Mouse (Mus musculus) kidney, postnatal 14 days (tissue): ENCODE data around the gene Sema4d.
A peak's percentile ranks its signal among the peaks of the same experiment; 100 is the strongest.
"Not testable (repeated sequence)": the region's sequence is repeated elsewhere in the genome, so short reads cannot be mapped to it uniquely, and the experiment has no call there.

Experiments used
- DNase-seq: peaks from one replicate; pipeline ENCODE4 v3.0.0; 2022; ENCODE audit warnings: mixed read lengths

Sema4d gene

DNA sequence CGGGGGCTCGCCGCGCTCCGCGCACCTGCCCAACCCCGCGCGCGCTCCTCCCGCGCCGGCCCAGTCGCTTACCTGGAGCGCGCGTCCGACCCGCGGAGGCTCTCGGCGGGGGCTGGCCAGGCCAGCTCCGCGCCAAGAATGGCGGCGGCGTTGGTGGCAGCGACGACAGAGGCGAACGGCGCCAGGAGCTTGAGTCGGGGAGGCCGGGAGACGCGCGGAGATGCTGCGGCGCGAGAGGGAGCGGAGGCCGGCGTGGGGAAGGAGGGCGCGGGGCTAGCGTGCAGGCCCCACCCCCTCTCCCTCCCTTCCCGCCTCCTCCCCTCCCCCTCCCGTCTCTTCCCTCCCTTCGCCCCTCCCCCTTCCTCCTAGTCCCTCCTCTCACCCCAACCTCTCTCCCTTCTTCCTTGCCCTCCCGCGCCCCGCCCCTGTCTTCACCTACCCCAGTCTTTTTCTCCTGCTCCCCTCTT is at the start of gene Sema4d:
Gene Sema4d, minus strand, starts transcription at position 323 of the 467 bp plus-strand sequence.
- DNase-seq, result peak; percentile 80

DNA sequence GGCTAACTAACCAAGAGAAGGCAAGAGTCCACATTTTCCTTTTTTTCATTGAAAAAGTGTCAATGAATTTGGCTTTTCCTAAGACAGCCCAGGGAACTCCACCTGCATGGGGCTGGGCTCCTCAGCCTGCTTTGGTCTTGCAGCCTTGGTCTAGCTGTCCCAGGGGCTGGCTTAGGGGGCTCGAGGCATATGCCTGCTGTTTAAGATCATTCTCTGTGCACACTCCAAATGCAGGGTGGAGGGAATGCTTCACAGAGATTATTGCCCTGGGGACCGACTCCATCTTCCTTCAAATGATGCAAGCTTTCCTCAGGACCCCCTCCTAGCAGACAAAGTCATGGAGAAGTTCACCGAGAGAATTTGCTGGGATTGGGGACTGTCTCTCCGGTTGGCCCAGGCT is 49.8 kb upstream of the Sema4d start:
- DNase-seq, result no peak

DNA sequence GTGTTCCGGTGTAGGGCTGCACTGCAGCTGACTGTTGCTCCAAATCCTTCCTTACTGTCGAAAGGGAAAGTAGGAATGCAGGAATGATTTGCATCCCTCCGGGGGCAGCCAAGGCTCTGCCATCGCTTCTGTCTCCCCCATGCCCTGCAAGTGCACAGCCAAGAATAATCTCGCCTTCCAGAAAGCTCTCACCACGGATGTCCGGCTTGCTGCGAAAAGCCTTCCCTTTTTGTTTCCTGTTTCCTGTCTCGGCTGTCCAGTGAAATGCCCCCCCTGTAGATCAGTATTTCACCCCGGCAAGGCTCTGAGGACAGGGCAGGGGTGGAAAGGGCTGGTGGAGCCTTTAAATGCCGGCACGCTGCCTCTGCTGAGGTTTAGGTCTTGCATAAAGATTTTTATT is 49.2 kb upstream of the Sema4d start:
- DNase-seq, result no peak

DNA sequence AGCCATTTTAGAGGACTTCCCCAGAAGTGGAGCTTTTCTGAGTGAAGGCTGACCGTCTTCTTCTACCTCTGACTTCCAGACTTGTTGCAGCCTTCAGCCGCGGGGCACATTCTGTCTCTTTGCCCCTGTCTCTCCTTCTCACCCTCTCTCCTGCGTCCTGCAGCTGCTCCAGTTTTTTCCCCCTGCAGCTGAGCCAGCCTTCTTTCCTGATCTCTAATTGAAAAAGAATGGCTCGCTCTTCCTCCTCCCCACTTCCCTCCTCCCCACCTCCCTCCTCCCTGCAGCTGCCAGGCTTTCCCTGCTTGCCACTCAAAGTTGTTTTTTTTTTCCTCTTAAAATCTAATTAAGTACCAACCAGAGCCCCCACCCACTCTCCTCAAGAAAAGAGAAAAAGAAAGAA is 48.6 kb upstream of the Sema4d start:
- DNase-seq, result no peak

DNA sequence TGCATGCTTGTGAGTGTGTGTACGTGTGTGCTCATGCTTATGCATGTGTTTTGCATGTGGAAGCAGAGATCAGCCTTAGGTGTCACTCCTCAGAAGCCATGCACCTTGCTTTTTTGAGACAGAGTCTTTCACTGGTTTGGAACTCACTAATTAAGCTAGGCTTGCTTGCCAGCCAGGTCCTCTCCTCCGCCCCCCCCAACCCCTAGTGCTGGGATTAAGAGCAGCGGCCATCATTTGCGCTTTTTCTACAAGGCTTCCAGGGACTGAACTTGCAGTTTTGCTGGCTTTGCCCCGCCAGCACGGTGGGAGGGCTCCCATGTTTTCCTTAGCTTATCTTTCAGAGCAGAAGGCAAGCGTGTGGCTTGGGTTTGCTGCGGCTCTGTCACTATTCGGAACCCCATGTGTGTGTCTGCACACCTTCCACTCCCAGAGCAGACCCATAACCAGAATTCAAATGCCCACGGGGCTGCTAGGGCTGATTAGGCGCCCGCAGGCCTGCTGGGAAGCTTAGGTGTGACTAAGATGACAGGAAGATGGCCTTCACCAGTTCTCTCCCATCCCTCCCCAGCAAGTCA is 48.1 kb upstream of the Sema4d start:
- DNase-seq, result no peak

DNA sequence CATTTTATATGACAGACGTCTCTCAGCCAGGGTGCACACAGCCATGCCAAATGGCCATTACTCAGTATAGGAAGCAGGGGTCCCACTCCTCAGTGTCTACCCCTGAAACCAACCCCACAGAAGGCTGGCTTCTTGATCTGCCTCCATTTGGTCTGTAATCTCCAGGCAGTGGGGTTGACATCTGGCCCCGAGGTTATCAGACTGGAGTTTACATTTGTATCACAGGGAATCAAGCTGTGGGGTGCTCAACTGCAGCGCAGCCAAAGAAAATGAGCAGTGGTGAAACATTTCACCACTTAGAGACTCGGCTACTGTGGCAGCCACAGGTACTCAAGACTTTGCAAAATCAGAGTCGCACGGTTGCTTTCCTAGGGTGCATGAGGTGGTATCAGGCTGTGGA is 47.2 kb upstream of the Sema4d start:
- no peak for DNase-seq

DNA sequence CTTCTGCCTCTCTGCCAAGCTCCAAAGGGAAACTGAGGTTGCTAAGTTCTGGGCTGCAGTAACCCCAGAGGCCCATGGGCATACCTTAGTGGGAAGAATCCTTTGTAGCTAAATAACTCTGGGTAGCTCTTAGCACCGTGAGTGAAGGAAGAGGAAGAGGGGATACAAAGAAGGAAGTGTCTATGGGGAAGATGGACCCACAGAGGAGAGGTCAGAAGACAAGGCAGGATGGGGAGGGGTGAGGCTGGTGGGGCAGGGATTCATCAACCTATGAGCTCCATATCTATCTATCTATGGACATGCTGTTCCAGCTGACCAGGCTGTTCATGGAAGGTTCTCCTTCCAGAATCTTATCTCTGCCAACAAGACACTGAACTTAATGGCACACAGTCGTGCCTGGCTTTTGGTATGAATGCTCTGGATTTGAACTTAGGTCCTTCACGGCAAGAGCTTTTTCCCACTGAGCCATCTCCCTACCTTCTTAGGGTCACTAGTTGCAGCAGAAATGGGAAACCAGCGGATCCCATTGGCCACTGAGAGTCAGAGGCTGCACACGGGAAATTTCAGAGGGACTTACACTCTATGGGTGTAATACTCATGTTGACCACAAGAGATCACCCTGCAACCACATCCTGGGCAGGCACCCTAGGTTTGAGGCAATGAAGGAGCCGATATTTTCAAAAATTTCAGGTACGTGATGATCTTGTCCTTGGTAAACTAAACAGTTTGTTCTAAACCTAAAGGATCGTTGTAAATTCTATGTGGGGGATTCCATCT is 45.9 kb upstream of the Sema4d start:
- peak; percentile 59 for DNase-seq

DNA sequence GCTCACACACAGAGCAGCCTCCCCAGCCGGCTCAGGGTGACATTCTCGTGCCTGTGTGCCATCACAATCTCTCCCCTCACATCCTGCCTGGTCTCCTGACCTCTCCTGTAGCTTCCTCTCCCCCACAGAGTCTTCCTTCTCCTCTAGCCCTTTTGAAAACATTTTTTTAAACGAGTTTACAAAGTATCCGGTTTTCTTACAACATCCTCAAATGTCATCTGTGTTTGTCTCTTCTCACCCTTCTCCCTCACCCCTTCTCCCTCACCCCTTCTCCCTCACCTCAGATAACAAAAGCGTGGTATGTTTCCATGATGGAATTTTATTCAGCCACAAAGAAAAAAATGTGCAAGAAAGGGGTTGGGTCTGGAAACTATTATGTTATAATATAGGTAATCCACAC is 43.9 kb upstream of the Sema4d start:
- no peak for DNase-seq

DNA sequence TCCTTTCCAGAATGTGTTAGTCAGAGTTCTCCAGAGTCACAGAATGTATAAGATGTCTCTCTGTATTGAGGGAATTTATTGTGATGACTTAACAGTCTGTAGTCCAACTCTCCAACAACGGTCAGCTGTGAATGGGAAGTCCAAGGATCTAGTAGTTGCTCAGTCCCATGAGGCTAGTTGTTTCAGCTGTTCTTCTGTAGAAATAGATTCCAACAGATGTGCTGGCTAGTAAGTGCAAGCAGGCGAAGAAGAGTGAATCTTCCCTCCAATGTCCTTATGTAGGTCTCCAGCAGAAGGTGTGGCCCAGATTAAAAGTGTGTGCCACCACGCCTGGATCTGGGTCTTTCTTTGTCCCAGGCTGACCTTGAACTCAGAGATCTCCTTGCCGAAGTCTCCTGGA is 41.7 kb upstream of the Sema4d start:
- not testable (repeated sequence) for DNase-seq

DNA sequence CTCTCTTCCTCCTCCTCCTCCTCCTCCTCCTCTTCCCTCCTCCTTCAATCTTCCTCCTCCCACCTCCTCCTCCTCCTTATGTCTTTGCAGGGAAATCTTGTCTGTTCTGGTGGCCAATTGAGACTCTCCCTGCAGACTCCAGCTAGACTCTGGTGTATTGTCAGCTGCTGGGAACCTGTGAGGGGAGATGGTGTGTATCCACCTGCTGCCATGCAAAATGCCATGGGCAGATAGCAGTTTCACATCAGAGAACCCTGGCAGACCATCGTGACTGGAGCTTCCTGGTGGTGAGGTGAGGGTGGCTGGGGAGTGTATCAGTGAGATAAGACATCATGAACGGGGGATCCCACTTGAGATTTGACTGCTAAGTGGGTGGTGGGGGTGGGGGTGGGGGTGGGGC is 41.0 kb upstream of the Sema4d start:
- DNase-seq, result no peak

DNA sequence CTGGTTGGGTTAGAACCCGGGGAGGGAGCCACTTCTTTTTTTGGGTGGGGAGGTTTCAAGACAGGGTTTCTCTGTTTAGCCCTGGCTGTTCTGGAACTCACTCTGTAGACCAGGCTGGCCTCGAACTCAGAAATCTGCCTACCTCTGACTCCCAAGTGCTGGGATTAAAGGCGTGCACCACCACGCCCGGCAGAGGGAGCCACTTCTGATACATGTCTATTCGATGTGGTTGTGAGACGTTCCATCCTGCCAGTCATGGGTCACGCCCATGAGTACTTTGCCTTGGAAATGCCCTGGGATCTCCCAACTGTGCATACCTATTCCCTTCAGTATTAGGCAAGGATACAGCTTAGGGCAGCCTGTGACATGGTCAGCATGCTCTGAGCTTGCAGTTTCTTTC is 40.5 kb upstream of the Sema4d start:
- not testable (repeated sequence) for DNase-seq

DNA sequence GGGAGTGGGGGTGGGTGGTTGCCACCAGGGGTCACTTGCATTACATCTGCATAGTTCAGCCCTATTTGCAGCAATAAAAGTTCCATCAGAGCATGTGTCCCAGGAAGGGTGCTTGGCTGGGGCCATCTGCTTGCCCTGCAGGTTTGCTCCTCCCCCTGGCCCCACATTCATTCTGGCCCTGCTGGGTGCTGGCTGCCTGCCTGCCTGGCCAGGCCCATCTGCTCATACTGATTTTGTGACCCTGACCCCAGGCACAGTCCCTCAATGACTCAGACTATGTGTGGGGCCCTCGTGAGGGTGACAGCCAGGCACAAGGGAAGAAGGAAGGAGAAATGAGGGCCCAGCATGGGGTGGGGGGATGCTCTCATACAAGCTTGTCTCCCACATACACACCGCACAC is 40.1 kb upstream of the Sema4d start:
- peak; percentile 53 for DNase-seq

DNA sequence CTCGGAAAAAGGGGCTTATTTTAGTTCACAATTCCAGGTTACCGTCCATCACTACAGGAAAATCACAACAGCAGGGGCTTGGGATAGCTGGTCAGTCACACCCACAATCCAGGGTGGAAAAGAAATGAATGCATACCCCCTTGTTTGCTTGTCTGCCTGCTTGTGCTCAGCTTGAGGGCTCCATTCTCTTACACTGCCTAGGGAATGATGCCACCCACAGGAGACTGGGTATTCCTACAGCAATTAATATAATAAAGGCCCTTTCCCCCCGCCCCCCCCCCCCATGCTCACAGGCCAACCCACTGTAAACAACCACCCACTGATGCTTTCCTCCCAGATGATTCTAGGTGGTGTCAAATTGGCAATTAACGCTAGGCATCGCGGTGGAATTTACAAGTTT is 38.9 kb upstream of the Sema4d start:
- DNase-seq, result no peak

DNA sequence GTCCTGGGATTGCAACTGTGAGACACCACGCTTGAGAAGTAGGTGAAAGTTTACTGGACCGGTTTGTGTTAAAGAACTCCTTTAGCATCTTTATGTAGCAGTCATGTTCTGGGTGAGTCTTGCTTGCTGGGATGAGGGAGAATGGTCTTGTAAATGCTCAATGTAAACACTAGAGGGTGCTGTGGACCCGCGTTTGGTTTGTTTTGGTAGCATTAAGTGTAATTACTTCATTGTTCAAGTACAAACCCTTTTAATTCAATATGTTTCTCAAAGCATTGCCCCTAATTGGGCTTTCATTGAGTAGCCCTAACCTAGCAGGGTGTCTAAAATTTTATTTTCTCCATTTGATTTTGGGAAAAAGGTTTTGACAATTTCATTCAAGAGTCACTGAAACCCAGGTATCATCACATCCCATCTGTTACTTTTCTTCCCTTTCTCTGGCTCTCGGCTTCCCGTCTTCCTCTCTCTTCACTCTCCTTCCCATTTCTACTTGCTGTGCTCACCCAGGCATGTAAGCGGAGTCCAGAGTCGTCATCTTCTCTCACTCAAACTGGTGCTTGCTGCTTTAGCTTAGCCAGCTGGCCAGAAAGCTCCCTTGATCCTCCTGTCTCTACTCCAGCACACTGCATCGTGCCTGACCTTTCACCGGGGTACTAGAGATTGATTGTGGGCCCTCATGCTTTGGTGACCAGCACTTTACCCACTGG is 37.4 kb upstream of the Sema4d start:
- peak; percentile 49 for DNase-seq

DNA sequence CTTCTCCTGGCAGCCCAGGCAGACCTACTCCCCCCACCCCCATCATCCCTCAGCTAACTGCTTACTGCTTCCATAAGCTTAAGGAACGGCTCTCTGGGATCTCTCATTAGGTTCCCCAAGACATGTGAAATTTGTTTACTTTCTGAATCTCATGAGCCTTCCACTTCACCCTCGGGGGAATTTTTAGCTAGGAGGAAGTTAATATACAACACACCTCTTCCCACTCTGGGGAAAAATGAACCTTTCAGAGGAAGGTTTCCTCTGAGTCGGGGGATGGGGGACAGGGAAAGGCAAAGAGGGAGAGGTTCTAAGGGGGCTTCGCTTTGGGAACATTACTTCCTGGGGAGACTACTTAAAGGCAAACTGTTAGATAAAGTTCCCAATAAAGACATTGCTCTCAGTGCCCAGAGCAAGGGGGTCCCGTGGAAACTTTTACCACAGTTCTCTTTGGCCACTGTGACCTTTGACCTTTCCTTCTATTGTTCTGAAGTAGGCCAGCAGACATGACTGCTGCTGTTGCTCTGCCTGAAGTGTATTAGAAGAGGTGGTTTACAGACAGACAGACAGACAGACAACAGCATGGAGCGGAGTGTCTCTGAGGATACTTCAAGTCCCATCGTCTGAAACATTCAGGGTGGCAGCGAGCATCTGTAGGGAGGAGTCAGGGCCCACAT is 30.4 kb upstream of the Sema4d start:
- peak; percentile 50 for DNase-seq

DNA sequence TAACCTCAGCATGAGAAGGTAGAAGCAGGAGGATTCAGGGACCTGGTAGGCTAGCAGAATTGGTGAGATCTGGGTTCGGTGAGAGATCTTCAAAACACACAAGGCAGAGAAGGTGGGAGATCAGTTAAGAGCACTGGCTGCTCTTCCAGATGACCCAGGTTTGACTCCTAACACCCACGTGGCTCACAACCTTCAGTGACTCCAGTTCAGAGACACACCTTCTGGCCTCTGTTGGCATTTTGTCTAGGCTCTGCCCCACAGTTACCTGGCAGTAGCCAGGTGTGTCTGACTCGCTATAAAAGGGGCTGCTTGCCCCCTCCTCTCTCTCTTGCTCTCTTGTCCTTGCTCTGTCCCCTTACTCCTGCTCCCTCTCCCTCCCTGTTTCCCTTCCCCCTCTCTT is 28.4 kb upstream of the Sema4d start:
- DNase-seq, result no peak

DNA sequence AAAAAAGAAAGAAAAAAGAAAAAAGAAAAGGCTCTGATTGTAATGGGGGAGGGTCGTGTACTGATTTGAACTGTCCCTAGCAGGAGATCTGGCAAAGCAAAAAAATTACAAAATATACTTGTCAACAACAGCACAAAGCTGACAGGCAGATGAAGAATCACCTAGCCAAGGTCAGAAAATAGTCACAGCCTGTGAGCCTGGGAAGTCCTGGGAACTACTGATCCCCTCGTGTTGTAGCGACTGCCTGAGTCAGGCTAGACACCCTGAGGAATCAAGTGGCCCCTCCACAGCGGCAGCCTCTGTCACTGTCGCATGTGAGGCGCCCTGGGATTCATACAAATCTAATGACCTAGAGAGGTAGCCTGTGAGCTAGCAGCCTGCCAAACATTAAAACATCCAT is 25.8 kb upstream of the Sema4d start:
- DNase-seq, result no peak

DNA sequence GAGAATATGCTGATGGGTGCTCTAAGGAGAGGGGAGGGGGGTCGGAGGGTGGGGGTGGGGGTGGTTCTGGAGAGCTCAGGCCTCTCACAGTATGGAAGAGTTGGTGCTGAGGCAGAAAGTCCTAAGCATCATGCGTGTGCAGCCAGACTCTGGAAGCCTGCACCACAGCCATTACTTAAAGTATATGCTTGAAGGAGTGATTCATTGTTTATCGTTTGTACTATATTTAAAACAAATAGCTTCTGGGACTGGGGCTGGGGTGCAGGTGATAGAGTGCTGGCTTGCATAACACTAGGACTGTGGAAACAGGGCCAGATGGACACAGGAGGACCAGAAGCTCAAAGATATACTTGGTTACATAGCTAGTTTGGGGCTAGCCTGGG is 25.4 kb upstream of the Sema4d start:
- no peak for DNase-seq

DNA sequence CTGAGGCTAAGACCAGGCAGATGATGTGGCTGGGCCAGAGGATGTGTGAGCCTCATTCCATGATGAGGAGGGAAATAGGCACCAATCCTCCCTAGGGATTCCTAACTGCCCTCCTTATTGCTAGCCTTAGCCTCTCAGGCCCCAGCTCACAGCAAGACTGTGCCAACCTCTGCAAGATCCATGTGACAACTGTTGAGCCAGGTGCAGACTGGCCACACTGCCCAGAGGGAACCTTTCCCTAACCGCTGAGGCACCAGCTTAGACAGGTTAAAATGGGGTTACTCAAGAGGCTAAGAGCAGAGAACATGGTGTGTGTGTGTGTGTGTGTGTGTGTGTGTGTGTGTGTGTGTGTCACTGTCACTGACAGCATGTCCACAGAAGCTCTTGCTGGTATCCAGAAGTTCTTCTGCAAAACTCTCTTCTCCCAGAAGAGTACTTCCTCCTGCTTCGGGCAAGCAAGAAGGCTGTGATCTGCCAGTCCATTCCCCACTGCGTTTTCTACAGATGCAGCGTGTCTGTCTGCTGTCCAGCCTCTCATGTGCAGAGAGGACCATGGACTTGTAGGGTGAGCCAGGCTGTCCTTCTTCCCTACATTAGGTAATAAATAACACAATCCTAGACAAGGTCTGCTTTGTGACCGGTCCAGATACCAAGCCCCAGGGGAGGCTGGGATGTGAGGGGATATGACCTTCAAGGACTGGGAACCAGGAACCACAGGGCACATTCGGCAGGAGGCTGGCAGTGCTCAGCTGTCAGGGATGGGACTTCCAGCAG is 24.8 kb upstream of the Sema4d start:
- DNase-seq, result peak; percentile 73

DNA sequence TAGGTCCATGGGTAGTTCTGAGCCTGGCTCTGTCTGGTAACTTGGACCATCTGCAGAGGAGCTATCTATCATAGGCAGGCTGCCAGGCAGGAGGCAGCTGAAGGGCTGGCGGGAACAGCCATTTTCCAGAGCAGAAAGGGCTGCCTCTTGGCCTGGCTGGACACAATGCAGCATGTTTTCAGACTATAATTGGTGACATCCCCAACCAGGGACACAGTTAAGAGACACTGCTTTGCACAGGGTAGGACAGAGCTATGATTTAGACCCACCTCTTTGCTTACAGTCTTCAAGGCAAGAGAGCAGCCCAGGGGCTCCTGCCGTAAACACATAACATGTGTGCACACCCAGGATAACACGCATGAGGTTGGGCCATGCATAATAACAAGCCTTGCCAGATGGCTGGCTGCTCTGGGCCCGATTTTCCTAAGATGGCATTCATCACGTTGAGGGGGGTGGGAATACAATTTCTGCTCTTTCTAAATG is 23.1 kb upstream of the Sema4d start:
- no peak for DNase-seq

DNA sequence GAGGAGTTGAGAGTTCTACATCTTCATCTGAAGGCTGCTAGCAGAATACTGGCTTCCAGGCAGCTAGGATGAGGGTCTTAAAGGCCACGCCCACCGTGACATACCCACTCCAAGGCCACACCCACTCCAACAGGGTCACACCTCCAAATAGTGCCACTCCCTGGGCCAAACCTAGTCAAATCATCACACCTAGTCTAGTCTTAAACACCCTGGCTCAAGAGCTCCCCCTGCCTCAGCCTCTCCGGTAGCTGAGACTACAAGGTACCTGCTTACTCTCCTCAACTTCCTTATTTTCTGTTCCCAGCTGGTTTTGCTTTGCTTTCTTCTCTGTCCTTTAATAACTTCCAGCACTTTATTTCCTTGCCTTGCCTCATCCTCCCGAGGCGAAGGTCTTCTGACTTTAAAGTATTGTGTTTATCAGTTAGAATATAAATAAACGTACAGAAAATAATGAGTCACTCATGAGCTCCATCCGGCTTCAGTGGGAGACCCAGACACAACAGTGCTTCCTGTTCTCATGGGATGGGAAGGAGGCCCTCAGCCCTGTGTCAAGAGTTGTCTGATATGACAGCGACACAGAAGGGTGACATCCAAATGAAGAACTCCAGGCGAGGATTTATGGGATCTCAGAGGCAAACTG is 22.4 kb upstream of the Sema4d start:
- no peak for DNase-seq

DNA sequence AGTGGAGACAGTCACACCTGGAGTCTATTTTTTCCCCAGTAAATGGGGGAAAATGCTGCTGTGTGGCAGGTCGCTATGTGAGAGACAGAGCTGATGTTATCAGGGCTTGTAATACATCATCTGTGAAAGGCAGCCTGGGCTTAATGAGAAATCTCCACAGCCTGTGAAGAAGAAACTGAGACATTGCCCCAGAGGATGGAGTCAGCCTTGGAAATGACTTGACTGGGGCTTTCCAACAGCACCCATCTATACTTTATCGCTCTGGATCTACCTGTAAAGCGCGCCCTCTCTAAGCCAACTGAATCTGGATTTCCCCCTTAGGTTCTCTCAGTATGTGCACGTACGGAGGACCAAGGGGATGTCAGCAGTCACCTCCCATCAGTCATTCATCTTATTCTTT is 21.1 kb upstream of the Sema4d start:
- DNase-seq, result no peak
